Mouse (Mus musculus) brain, embryonic 18.5 days (tissue): ENCODE results near the gene Ugt1a1.
"Not testable (repeated sequence)": the region's sequence is repeated elsewhere in the genome, so short reads cannot be mapped to it uniquely, and the experiment has no call there.

ENCODE experiments used
- DNase-seq: peaks from one replicate; pipeline ENCODE4 v3.0.0-alpha.2; 2012; ENCODE audit warnings: low read depth, low spot score

Gene Ugt1a1

GRCm38 (mm10) chr1:88211812-88212211 is at the start of gene Ugt1a1:
Gene Ugt1a1, plus strand, starts transcription at chr1:88211959.
- DNase-seq, result no peak

GRCm38 (mm10) chr1:88165711-88166110 is 46.0 kb upstream of the Ugt1a1 start, which contains the start of gene Ugt1a5:
Gene Ugt1a5, plus strand, starts transcription at chr1:88166012.
- DNase-seq, result no peak

GRCm38 (mm10) chr1:88172190-88172589 is 39.6 kb upstream of the Ugt1a1 start:
- not testable (repeated sequence) for DNase-seq

- DNase-seq, result no peak
Observed at GRCm38 (mm10) chr1:88179657-88180056, 32.1 kb upstream of the Ugt1a1 start.

- no peak for DNase-seq
Observed at GRCm38 (mm10) chr1:88186325-88186935, 25.3 kb upstream of the Ugt1a1 start.

- no peak for DNase-seq
Observed at GRCm38 (mm10) chr1:88192136-88192535, 19.6 kb upstream of the Ugt1a1 start.

- DNase-seq, result no peak
Observed at GRCm38 (mm10) chr1:88195687-88196086, 16.1 kb upstream of the Ugt1a1 start.

GRCm38 (mm10) chr1:88197443-88197842 is 14.3 kb upstream of the Ugt1a1 start:
- DNase-seq, result no peak

GRCm38 (mm10) chr1:88199996-88200395 is 11.8 kb upstream of the Ugt1a1 start:
- no peak for DNase-seq

GRCm38 (mm10) chr1:88200456-88200855 is 11.3 kb upstream of the Ugt1a1 start, which contains the start of gene Ugt1a2:
Gene Ugt1a2, plus strand, starts transcription at chr1:88200601.
- no peak for DNase-seq

- peak; percentile 79 for DNase-seq
Observed at GRCm38 (mm10) chr1:88205294-88205922, 6.4 kb upstream of the Ugt1a1 start, which contains the start of gene Dnajb3. Gene Dnajb3, minus strand, starts transcription at chr1:88205782.

- DNase-seq, result no peak
Observed at GRCm38 (mm10) chr1:88206843-88207479, 4.8 kb upstream of the Ugt1a1 start.

GRCm38 (mm10) chr1:88212341-88213045 is 734 bp downstream of the Ugt1a1 start:
- DNase-seq, result no peak

- no peak for DNase-seq
Observed at GRCm38 (mm10) chr1:88213061-88213460, 1.3 kb downstream of the Ugt1a1 start.

GRCm38 (mm10) chr1:88213766-88214461 is 2.2 kb downstream of the Ugt1a1 start:
- DNase-seq, result no peak

- DNase-seq, result no peak
Observed at GRCm38 (mm10) chr1:88214462-88214952, 2.7 kb downstream of the Ugt1a1 start.

GRCm38 (mm10) chr1:88215466-88216380 is 4.0 kb downstream of the Ugt1a1 start:
- DNase-seq, result no peak

GRCm38 (mm10) chr1:88216551-88216950 is 4.8 kb downstream of the Ugt1a1 start:
- no peak for DNase-seq

GRCm38 (mm10) chr1:88217144-88217543 is 5.4 kb downstream of the Ugt1a1 start:
- DNase-seq, result no peak

GRCm38 (mm10) chr1:88217576-88217975 is 5.8 kb downstream of the Ugt1a1 start:
- no peak for DNase-seq
